Mouse (Mus musculus) ES-E14 (cell line): ENCODE measurements around the gene P2rx3.

Experiments used
- CHD2 ChIP-seq: IDR thresholded peaks from 2 replicates; pipeline ENCODE4 v1.6.1; 2014; ENCODE audit warnings: mild to moderate bottlenecking, low read depth, low read length, inconsistent platforms
- HCFC1 ChIP-seq: IDR thresholded peaks from 2 replicates; pipeline ENCODE4 v1.6.1; 2012; ENCODE audit warnings: low read length, inconsistent platforms, borderline replicate concordance; ENCODE audit not compliant: insufficient read depth
- MAFK ChIP-seq: IDR thresholded peaks from 2 replicates; pipeline ENCODE4 v1.6.1; 2014; ENCODE audit warnings: mild to moderate bottlenecking, low read depth, low read length, inconsistent platforms; ENCODE audit not compliant: insufficient read depth
- ZC3H11A ChIP-seq: IDR thresholded peaks from 2 replicates; pipeline ENCODE4 v1.6.1; 2012; ENCODE audit warnings: low read depth, mild to moderate bottlenecking, inconsistent platforms, low read length, borderline replicate concordance
- ZNF384 ChIP-seq: IDR thresholded peaks from 2 replicates; pipeline ENCODE4 v1.6.1; 2012; ENCODE audit warnings: low read depth, low read length, inconsistent platforms

DNA sequence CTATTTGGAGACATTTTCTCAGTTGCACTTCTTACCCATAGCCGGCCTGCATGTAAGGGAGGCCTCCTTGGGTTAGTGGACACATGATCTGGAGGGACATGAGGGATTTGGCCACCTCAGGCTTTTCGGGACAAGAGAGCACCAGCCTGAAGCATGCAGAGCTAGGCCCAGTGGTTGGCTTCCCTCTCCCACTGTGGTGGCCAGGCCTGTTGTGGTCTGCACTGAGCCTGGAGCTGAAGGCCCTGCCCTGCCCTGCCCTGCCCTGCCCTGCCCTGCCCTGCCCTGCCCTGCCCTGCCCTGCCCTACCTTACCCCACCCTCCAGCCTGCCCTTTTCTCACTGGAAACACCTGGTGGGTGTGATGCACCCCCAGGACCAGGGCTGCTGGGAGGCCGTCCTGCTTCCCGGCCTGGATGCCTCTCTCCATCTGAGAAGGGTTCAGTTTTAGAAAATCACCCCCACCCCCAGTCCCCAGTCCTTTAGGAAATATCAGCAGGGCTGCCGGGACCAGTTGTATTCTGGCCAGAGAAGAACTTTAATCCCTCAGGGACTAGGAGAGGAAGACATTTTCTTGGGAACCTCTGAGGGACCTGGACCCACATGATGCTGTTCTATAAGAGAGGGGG lies 16.0 kb upstream of the P2rx3 start:
- TF ChIP-seq ZC3H11A (no peak), CHD2 (no peak), MAFK (no peak), ZNF384 (no peak), HCFC1 (no peak)
